Mouse (Mus musculus) liver, postnatal 0 days (tissue): ENCODE results near the gene A930017K11Rik.

Experiments used
- CTCF ChIP-seq: sonication (generic); IDR thresholded peaks from 2 replicates; pipeline ENCODE4 v1.5.1; 2016; ENCODE audit warnings: antibody characterized with exemption, low read depth
- EP300 ChIP-seq: IDR thresholded peaks from 2 replicates; pipeline ENCODE4 v1.6.1; 2016; ENCODE audit warnings: antibody characterized with exemption, low read depth, mild to moderate bottlenecking

- TF ChIP-seq EP300: no peak
- TF ChIP-seq CTCF: no peak
Observed at GRCm38 (mm10) chr17:25957586-25958051, 5.3 kb upstream of the A930017K11Rik start.
